Mouse (Mus musculus): ENCODE measurements around the gene Rundc3a.

Gene Rundc3a

GRCm38 (mm10) chr11:102447497-102447896 lies 54.3 kb downstream of the Rundc3a start, which contains the start of gene Fam171a2:
Fam171a2 (minus strand) TSS chr11:102447682.
- peak; percentile 68 for DNase-seq (ENCODE audit: low read depth, low spot score)

- DNase-seq (ENCODE audit: low read depth, low spot score), result no peak
Measured at GRCm38 (mm10) chr11:102448327-102448726, 55.1 kb downstream of the Rundc3a start.

GRCm38 (mm10) chr11:102449043-102450008 lies 56.1 kb downstream of the Rundc3a start:
- no peak for DNase-seq (ENCODE audit: low read depth, low spot score)

Measured in A20 (cell line).